Mouse (Mus musculus) heart, postnatal 36 days (tissue): ENCODE results near the gene Elf1. TPM values are rescaled to one million over a fixed set of nuclear protein-coding genes. Genes with fewer than 3 reads are reported as not detected.
"Not testable (repeated sequence)": the region's sequence is repeated elsewhere in the genome, so short reads cannot be mapped to it uniquely, and the experiment has no call there.

ENCODE experiments used
- DNase-seq, 2 experiments: peaks; one replicate each; pipeline ENCODE4 v3.0.0; 2021 to 2022
- intact Hi-C: fragments of 180-260 bp; cut with DNase I; formaldehyde crosslinking; loops from one replicate; pipeline ENCODE4 v1.15.1; 2025
- total RNA-seq, 2 experiments: library from RNA; stranded (reverse); gene quantifications; 2 replicates each; pipeline ENCODE4 v1.2.3; 2021

Elf1 gene
- 10 to 100 TPM; 13.8 to 17.4 TPM for total RNA-seq

DNA sequence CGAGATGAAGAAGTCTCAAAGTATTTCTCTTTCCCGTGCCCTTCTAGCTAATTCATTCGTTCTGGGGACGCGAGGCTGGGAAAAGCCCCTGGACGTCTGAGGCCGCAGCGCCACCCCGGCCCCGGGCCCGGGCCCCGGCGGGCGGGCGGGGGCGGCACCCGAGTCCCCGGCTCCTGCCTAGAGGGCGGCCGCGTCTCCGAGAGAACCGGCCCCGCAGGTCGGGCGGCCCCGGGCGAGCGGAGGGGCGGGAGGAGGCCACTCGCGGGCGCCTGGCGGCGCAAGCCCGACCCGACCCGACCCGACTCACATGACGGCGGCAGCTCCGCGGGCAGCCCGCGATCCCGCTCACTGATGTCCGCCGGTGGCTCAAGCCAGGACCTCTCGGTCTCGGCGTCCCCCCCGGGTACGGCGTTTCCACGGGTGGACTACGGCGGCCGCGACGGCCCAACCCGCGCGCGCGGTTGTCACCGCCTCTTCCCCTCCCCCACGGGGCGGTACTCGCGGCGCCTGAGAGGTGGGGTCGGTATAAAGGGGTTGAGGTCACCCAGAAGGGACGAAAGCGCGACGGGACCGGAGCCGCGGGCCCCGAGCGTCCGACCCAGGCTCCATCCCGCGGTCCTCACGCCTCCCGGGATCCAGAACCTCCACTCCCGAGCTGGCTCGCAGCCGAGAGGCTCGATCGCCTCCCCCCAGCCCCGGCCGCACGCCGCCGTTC, at the start of gene Elf1:
Gene Elf1, plus strand, starts transcription at position 571 of the 715 bp plus-strand sequence.
- intact Hi-C loops = loop anchor here (1.0 to 5.0 kb wide), 4 partner anchors 37 to 106 kb away; partner anchors contain the start of genes Naa16 and Sugt1

DNA sequence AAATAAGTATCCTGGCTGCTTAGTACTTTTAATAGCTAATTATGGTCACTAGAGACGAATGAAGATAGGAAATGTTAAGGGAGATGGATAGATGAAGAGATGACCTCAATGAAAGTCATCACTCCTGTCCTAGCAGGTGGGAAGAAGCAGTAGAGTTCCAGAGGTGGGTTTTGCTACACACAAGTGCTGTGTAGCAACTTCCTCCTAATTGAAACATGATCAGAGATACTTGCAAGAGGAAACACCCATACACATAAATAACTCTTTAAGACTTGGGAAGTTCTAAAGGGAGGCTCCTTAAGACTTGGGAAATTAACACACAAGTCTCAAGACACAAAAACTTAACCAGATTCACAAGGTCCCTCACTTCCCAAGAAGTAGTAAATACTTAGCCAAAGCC, 46.9 kb upstream of the Elf1 start:
- intact Hi-C loops = no loop called here
- no peak for DNase-seq

More for the DNA sequence above, at the start of gene Elf1:
- DNase-seq = peak; percentile 98 to 99

DNA sequence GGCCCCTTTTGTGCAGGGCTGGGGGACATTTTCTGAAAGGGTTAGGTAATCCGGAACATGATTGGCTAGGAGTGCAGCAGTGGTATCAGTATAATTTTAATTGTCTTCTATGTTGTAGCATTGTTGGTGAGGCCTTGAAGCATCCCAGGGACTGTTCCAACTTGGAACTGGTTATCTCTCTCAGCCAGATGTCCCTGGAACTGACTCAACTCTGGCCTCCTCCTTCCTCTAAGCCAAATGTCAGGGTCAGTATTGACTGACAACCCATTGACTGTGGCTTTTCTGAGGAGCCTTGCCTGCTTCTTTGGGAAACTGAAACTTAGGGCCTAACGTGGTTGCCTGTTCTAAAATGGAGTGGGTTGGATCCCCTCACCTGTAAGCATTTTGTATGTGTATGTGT, 40.3 kb upstream of the Elf1 start:
- intact Hi-C loops = no loop called here
- no peak for DNase-seq

DNA sequence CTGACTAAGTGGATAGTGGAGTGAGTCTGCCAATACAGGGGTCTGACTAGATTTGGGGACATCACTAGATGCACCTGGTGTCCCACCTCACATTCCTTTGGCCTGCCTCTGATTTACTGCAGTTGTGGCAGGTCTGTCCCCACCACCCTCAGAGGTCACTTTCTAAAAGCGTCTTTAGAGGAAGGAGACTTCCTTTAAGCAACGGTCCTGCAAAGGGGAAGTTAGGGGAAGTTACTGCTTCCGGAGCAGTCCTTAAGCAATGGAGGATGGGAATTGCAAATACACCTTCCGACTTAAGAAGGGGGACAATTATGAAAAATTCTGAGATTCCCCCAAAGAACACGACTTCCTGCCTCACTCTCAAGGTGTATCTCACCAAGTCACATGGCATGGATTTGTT, 39.6 kb upstream of the Elf1 start:
- intact Hi-C loops = no loop called here
- DNase-seq = no peak

- intact Hi-C loops = no loop called here
- DNase-seq = no peak
These were observed 36.4 kb upstream of the Elf1 start for GRCm38 (mm10) chr14:79444601-79445000.

GRCm38 (mm10) chr14:79445055-79445620, 35.9 kb upstream of the Elf1 start:
- intact Hi-C loops = no loop called here
- no peak for DNase-seq

DNA sequence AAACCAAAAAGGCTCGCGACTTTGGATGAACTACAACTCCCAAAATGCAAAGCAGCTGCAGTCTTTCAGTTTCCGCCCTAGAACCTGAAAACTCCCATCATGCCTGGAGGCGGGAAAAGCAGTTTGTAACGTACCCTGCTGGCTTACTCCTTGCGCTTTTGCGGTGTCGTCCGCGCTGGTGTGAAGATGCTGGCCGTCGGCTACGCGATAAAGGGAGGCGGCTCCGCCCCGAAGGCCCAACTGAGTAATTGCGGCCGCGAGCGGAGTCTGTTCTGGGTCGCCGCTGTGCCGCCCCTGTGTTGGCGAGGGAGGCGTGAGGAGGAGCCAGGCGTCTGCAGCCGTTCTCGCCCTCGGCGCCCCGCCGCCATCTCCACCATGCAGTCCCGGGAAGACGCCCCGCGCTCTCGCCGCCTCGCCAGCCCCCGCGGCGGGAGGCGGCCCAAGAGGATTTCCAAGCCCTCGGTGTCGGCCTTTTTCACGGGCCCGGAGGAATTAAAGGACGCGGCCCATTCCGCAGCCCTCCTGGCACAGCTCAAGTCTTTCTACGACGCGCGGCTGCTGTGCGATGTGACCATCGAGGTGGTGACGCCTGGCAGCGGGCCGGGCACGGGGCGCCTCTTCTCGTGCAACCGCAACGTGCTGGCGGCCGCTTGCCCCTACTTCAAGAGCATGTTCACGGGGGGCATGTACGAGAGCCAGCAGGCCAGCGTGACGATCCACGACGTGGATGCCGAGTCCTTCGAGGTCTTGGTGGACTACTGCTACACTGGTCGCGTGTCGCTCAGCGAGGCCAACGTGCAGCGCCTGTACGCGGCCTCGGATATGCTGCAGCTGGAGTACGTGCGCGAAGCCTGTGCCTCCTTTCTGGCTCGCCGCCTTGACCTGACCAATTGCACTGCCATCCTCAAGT, 29.1 kb upstream of the Elf1 start, which contains the start of gene Kbtbd6:
Gene Kbtbd6, plus strand, starts transcription at position 155 of the 910 bp plus-strand sequence.
- DNase-seq = peak; percentile 74 to 75
- intact Hi-C loops = loop anchor here (2.0 kb wide), 1 partner anchor 25 kb away; the partner anchor contains the start of gene Kbtbd7

GRCm38 (mm10) chr14:79452591-79452934, 28.4 kb upstream of the Elf1 start:
- DNase-seq, intact Hi-C loops: not testable (repeated sequence)

GRCm38 (mm10) chr14:79460401-79460800, 20.6 kb upstream of the Elf1 start:
- intact Hi-C loops = no loop called here
- DNase-seq = no peak

- intact Hi-C loops = no loop called here
- no peak for DNase-seq
These were observed 20.0 kb upstream of the Elf1 start for GRCm38 (mm10) chr14:79460988-79461387.

- intact Hi-C loops = loop anchor here (5.0 kb wide), 1 partner anchor 343 kb away; no protein-coding TSS in a partner anchor
- no peak for DNase-seq
These were observed 15.4 kb upstream of the Elf1 start for GRCm38 (mm10) chr14:79465623-79466022.

GRCm38 (mm10) chr14:79467621-79468020, 13.4 kb upstream of the Elf1 start:
- peak; percentile 59 to 74 for DNase-seq
- intact Hi-C loops = loop anchor here (1.0 to 5.0 kb wide), 2 partner anchors 73 to 345 kb away; no protein-coding TSS in a partner anchor

- no peak for DNase-seq
- intact Hi-C loops = no loop called here
These were observed 7.6 kb upstream of the Elf1 start for GRCm38 (mm10) chr14:79473384-79473783.

DNA sequence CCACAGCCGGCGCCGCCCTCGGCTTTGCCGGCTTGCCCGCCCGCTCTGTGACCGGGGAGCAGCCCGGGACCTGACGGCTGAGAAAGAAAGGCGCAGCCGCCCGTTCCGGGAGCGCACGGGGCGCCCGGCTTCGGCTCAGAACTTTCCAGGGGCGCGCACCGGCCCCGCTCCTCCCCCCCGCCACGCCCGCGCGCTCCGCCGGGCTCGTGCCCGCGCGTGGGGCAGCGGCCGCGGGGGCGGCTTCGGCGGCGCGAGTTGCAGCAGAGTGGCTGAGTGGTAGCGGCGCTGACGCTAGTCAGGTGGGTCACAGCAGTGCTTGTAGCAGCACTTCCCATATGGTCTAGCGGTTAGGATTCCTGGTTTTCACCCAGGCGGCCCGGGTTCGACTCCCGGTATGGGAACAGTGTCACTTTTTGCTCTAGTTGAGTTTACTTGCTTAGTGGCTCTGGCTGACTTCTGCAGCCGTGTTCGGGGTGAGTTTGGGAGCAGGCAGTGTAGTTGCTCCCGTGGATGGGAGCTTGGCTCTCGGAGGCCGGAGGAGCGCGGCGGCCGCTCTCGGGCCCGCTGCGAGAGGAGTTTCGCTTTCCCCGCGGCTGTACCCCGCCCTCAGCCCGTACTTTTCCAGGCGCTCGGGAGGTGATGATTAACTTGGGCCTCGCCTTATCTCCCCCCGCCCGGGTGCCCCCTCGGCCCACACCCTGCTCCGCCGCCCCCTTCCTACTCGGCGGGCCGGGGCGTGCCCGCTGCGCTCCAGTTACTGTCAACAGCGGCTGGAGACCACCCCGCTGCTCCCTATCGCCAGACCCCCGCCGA, 551 bp downstream of the Elf1 start, which contains the start of gene Wbp4:
Gene Wbp4, minus strand, starts transcription at position 182 of the 813 bp plus-strand sequence.
- intact Hi-C loops = loop anchor here (2.0 to 5.0 kb wide), 3 partner anchors 36 to 105 kb away; partner anchors contain the start of genes Naa16 and Sugt1
- peak; percentile 93 to 94 for DNase-seq

DNA sequence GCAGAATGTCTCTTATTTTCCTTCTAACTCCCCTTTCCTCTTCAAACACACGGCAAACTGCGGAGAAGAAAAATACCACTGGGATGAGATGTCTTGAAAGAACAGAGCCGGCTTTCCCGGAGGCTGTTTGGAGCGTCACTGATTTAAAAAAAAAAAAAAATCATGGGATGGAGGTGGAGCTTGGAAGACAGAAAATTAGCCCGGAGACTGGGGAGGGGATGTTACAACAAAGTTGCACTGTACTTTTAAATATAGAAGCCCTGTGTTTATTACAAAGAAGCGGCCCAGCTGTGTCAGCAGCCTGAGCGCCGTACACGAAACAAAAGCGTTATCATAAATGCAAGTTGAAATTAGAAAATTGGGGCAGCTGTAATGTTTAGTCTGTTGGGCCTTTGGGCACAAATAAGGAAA, 1.3 kb downstream of the Elf1 start:
- intact Hi-C loops = loop anchor here (5.0 kb wide), 2 partner anchors 35 to 90 kb away; partner anchors contain the start of gene Naa16
- peak in 1 of 2 experiments; percentile 37 for DNase-seq

DNA sequence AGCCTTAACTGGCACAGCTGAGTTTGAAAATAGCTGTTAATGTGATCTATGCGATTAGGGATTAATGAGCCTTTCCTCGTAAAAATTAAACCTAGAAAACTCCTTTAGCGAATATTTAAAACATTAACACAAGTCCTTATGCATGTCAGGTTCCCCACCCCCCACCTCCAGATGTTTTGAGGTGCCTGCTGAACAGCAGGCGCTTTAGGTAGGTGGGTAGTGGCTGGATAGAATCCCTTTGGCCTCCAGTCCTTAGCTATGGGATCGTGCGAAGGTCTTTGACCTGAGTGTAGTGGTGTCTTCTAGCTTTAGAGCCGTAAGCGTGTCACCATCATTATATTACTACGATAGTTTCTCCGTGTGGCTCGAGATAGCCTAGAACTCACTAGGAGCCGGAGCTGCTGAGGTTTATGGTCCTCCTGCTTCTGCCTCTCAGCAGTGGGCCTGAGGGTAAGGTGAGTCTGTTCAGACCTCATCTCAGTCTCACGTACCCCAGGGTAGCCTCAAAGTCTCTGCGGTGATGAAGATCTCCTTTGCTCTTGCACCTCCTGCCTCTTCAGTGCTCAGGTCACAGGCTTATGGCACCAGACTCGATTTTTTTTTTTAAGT, 1.9 kb downstream of the Elf1 start:
- intact Hi-C loops = loop anchor here (5.0 kb wide), 2 partner anchors 34 to 91 kb away; partner anchors contain the start of gene Naa16
- DNase-seq = peak in 1 of 2 experiments; percentile 27

DNA sequence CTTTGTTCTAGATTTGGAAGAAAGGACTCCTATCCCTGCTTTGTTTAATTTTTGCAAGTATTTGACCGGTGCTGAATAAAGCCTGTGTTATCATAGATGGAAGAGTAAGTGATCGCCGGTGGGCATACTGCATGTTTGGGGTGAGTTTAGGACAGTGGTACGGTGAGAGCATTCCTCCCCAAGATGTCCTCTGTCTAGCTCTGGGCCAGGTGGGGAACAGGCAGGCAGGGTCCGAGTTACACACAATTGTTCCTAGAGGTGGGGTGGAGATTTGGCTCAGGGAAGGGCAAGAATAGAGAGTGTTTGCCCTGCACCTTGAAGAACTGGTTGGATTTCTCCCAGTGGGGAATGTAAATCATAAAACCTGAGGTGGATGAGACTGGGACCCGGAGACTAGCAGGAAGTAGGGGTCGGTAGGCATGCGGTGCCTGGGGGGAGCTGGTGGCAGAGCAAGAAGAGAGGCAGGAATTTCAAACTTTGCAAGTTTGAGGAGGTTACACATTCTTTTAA, 2.7 kb downstream of the Elf1 start:
- intact Hi-C loops = loop anchor here (5.0 kb wide), 2 partner anchors 34 to 91 kb away; partner anchors contain the start of gene Naa16

GRCm38 (mm10) chr14:79486617-79486992, 5.6 kb downstream of the Elf1 start:
- no peak for DNase-seq
- intact Hi-C loops = loop anchor here (2.0 kb wide), 1 partner anchor 48 kb away; no protein-coding TSS in a partner anchor

More for the DNA sequence above, 2.7 kb downstream of the Elf1 start:
- DNase-seq = no peak
